In genomic region chr4:83210437-83210836, GRCm38 (mm10) we compare ENCODE assay signal across 19 mouse cellular contexts.
"Had no signal": no experiment of that assay in that cellular context is flagged by ENCODE, and none has a peak within 500 bp of the region (broad histone marks: within the 10 kb centered on the region; RNA-seq: fewer than 3 reads in every experiment).

No protein-coding gene starts in this region.

- H3K4me1 ChIP-seq: liver, embryonic 13.5 days had no signal

- H3K4me2 ChIP-seq: liver, embryonic 13.5 days; midbrain, embryonic 13.5 days; neural tube, embryonic 12.5 days; neural tube, embryonic 15.5 days had no signal

- H3K27ac ChIP-seq: kidney, postnatal 0 days; layer of hippocampus, adult 2 months; liver, embryonic 13.5 days; midbrain, embryonic 10.5 days; midbrain, embryonic 13.5 days; neural tube, embryonic 12.5 days; neural tube, embryonic 15.5 days had no signal

- ATAC-seq: lung, postnatal 0 days; midbrain, embryonic 13.5 days had no signal

- H3K36me3 ChIP-seq: liver, embryonic 13.5 days; midbrain, embryonic 10.5 days; midbrain, embryonic 13.5 days; neural tube, embryonic 12.5 days; neural tube, embryonic 15.5 days had no signal

- H3K9ac ChIP-seq: liver, embryonic 13.5 days; midbrain, embryonic 13.5 days; neural tube, embryonic 12.5 days; neural tube, embryonic 15.5 days had no signal

- DNase-seq: kidney, adult 2 months; kidney, postnatal 25 days; layer of hippocampus, adult 9-11 months; liver, embryonic 13.5 days; lung, adult 2 months; lung, postnatal 36 days; right cerebral cortex, postnatal 25 days; spleen, adult 18-20 months; thymus, adult 2 months; thymus, postnatal 14 days; thymus, postnatal 4 days had no signal

- H3K9me3 ChIP-seq: liver, embryonic 13.5 days; midbrain, embryonic 10.5 days; midbrain, embryonic 13.5 days; neural tube, embryonic 12.5 days; neural tube, embryonic 15.5 days had no signal

- H3K27me3 ChIP-seq: liver, embryonic 13.5 days; midbrain, embryonic 13.5 days; neural tube, embryonic 12.5 days; neural tube, embryonic 15.5 days had no signal

- H3K4me3 ChIP-seq: layer of hippocampus, adult 2 months; liver, embryonic 13.5 days; megakaryocyte, embryonic 14.5 days; midbrain, embryonic 10.5 days; midbrain, embryonic 13.5 days; neural tube, embryonic 12.5 days; neural tube, embryonic 15.5 days had no signal
